Mouse (Mus musculus) myocyte (in vitro differentiated cells): ENCODE data around the gene Itpr3.

Experiments used
- MAX ChIP-seq: IDR thresholded peaks from one replicate; pipeline ENCODE4 v1.6.1; 2011; ENCODE audit warnings: low read depth, mild to moderate bottlenecking, control low read depth
- MYOD1 ChIP-seq, 3 experiments: IDR thresholded peaks; one replicate each; pipeline ENCODE4 v1.6.1; 2011; ENCODE audit warnings: control low read depth in 2 of 3, low read depth in 2 of 3, mild to moderate bottlenecking in 2 of 3, moderate library complexity in 1 of 3; ENCODE audit not compliant: insufficient read length in 2 of 3, control insufficient read depth in 1 of 3
- MYOG ChIP-seq, 3 experiments: IDR thresholded peaks; one replicate each; pipeline ENCODE4 v1.6.1; 2011; ENCODE audit warnings: control low read depth in 2 of 3, low read depth in 2 of 3, mild to moderate bottlenecking in 2 of 3; ENCODE audit not compliant: insufficient read length in 2 of 3, control insufficient read depth in 1 of 3, insufficient read depth in 1 of 3
- POLR2A ChIP-seq: IDR thresholded peaks from one replicate; pipeline ENCODE4 v1.6.1; 2011; ENCODE audit warnings: low read depth, mild to moderate bottlenecking, control low read depth, moderate library complexity; ENCODE audit not compliant: insufficient read length
- POLR2AphosphoS2 ChIP-seq: IDR thresholded peaks from one replicate; pipeline ENCODE4 v1.6.1; 2011; ENCODE audit warnings: low read depth, control low read depth; ENCODE audit not compliant: insufficient read length
- REST ChIP-seq: IDR thresholded peaks from one replicate; pipeline ENCODE4 v1.6.1; 2011; ENCODE audit warnings: mild to moderate bottlenecking, control low read depth, moderate library complexity; ENCODE audit not compliant: insufficient read depth, insufficient read length
- USF1 ChIP-seq: IDR thresholded peaks from one replicate; pipeline ENCODE4 v1.6.1; 2011; ENCODE audit warnings: low read depth, mild to moderate bottlenecking, control low read depth, moderate library complexity

DNA sequence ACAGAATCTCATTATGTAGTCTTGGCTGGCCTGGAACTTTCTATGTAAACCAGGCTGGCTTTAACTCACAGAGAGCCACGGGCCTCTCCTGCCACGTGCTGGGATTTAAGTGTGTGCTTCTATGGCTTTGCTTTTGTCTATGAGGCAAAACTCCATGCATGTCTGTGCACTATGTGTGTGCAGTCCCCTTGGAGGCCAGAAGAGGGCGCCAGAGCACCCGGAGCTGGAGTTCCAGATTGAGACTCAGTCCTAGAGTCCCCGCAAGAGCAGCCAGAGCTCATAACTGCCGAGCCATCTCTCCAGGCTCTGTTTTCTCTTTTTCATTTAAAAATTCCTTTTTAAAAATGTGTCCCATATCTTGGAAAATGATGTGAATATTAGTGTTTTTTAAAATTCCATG, 20.8 kb downstream of the Itpr3 start:
- TF ChIP-seq MAX (no peak), MYOG (IDR thresholded peaks at IDR 0.05; ENCODE audit: control insufficient read depth in 1 of 3, insufficient read depth in 1 of 3, insufficient read length in 2 of 3, low read depth in 2 of 3) (no peak), REST (no peak), POLR2AphosphoS2 (no peak), MYOD1 (IDR thresholded peaks at IDR 0.05; ENCODE audit: control insufficient read depth in 1 of 3, insufficient read length in 2 of 3, low read depth in 2 of 3) (no peak), USF1 (no peak), POLR2A (no peak)
